Mouse (Mus musculus) lung, embryonic 15.5 days (tissue): ENCODE measurements at regions not wholly inside any gene's neighbourhood (a gene's known extent, or its start where the extent isn't known, plus 50 kb on each side); places are given as distances from the start of the nearest gene placed in this dataset.

Experiments
- ATAC-seq: fragments of 200-750 bp; cut with Nextera tagmentation; 2 replicates; pipeline ENCODE4 v1.8.0; 2017; ENCODE audit warnings: moderate number of reproducible peaks, borderline replicate concordance; ENCODE audit not compliant: low FRiP score, low TSS enrichment; ENCODE audit errors: extremely low read depth
- H3K27ac ChIP-seq: fragments of 300-500 bp; sonication (generic); 2 replicates; pipeline ENCODE4 v1.5.1; 2015; ENCODE audit warnings: moderate library complexity, mild to moderate bottlenecking, inconsistent platforms
- H3K27me3 ChIP-seq: fragments of 300-500 bp; sonication (generic); 2 replicates; pipeline ENCODE4 v1.6.1; 2015; ENCODE audit warnings: inconsistent platforms
- H3K36me3 ChIP-seq: fragments of 300-500 bp; sonication (generic); 2 replicates; pipeline ENCODE4 v1.6.1; 2015; ENCODE audit warnings: inconsistent platforms
- H3K4me1 ChIP-seq: fragments of 300-500 bp; sonication (generic); 2 replicates; pipeline ENCODE4 v1.6.1; 2015; ENCODE audit warnings: inconsistent platforms
- H3K4me2 ChIP-seq: fragments of 300-500 bp; sonication (generic); 2 replicates; pipeline ENCODE4 v1.6.1; 2015; ENCODE audit warnings: inconsistent platforms, mild to moderate bottlenecking, moderate library complexity
- H3K4me3 ChIP-seq: fragments of 300-500 bp; sonication (generic); 2 replicates; pipeline ENCODE4 v1.5.1; 2015; ENCODE audit warnings: mild to moderate bottlenecking, inconsistent platforms
- H3K9ac ChIP-seq: fragments of 300-500 bp; sonication (generic); 2 replicates; pipeline ENCODE4 v1.6.1; 2015; ENCODE audit warnings: inconsistent platforms
- H3K9me3 ChIP-seq: fragments of 300-500 bp; sonication (generic); 2 replicates; pipeline ENCODE4 v1.6.1; 2016; ENCODE audit warnings: inconsistent platforms
- WGBS: fragments of 180-500 bp; shearing (Covaris S2); methylation state at CpG from one replicate; pipeline ENCODE4 v1.1.7; 2015; 5-methylcytosine and 5-hydroxymethylcytosine counted together

- no peaks in the 10 kb centered on the region for H3K9me3 ChIP-seq
- H3K4me2 ChIP-seq = no peak overlapping the region
- ATAC-seq = no peak
- H3K36me3 ChIP-seq = no peaks in the 10 kb centered on the region
- WGBS = 44% methylated on average over 6 of the region's 6 CpGs
- no peak overlapping the region for H3K4me3 ChIP-seq
- no peaks in the 10 kb centered on the region for H3K27me3 ChIP-seq
- H3K4me1 ChIP-seq = peaks cover 22% of the 10 kb centered on the region
- H3K27ac ChIP-seq = peak overlapping the region; percentile 58
- no peak overlapping the region for H3K9ac ChIP-seq
Observed at GRCm38 (mm10) chr13:37537330-37537729, 192.3 kb downstream of the Ly86 start.

GRCm38 (mm10) chr13:37537793-37538192 lies 192.8 kb downstream of the Ly86 start:
- peaks cover 20% of the 10 kb centered on the region for H3K4me1 ChIP-seq
- no peak overlapping the region for H3K4me3 ChIP-seq
- no peaks in the 10 kb centered on the region for H3K27me3 ChIP-seq
- no peak overlapping the region for H3K9ac ChIP-seq
- no peak for ATAC-seq
- H3K9me3 ChIP-seq = no peaks in the 10 kb centered on the region
- peak overlapping the region; percentile 62 for H3K27ac ChIP-seq
- no peaks in the 10 kb centered on the region for H3K36me3 ChIP-seq
- no peak overlapping the region for H3K4me2 ChIP-seq
- WGBS = 25% methylated on average over 6 of the region's 6 CpGs

- Histone ChIP-seq H3K4me2 (no peak overlapping the region), H3K27me3 (no peaks in the 10 kb centered on the region), H3K4me3 (no peak overlapping the region), H3K4me1 (peaks cover 20% of the 10 kb centered on the region), H3K27ac (peak overlapping the region; percentile 37; the same call in 1 of the 2 replicates), H3K9ac (no peak overlapping the region), H3K36me3 (no peaks in the 10 kb centered on the region), H3K9me3 (no peaks in the 10 kb centered on the region)
- 23% methylated on average over 4 of the region's 5 CpGs for WGBS
- no peak for ATAC-seq
Observed at GRCm38 (mm10) chr13:37540980-37541531, 196.0 kb downstream of the Ly86 start.

- WGBS = 11% methylated on average over 6 of the region's 6 CpGs
- ATAC-seq = peak; percentile 61
Observed at GRCm38 (mm10) chr13:37541674-37542073, 196.7 kb downstream of the Ly86 start.

GRCm38 (mm10) chr13:37542744-37543196 lies 197.8 kb downstream of the Ly86 start:
- H3K4me2 ChIP-seq = no peak overlapping the region
- no peak overlapping the region for H3K4me3 ChIP-seq
- H3K36me3 ChIP-seq = no peaks in the 10 kb centered on the region
- 87% methylated on average over 13 of the region's 13 CpGs for WGBS
- no peaks in the 10 kb centered on the region for H3K27me3 ChIP-seq
- H3K9ac ChIP-seq = no peak overlapping the region
- no peaks in the 10 kb centered on the region for H3K9me3 ChIP-seq
- H3K4me1 ChIP-seq = peaks cover 23% of the 10 kb centered on the region
- H3K27ac ChIP-seq = no peak overlapping the region
- ATAC-seq = no peak

More at GRCm38 (mm10) chr13:37541674-37542073, 196.7 kb downstream of the Ly86 start:
- no peak overlapping the region for H3K4me3 ChIP-seq
- H3K27ac ChIP-seq = no peak overlapping the region
- no peaks in the 10 kb centered on the region for H3K36me3 ChIP-seq
- H3K4me2 ChIP-seq = peak overlapping the region; percentile 32
- H3K27me3 ChIP-seq = no peaks in the 10 kb centered on the region
- no peak overlapping the region for H3K9ac ChIP-seq
- no peaks in the 10 kb centered on the region for H3K9me3 ChIP-seq
- peaks cover 24% of the 10 kb centered on the region for H3K4me1 ChIP-seq

GRCm38 (mm10) chr13:37543788-37544187 lies 198.8 kb downstream of the Ly86 start:
- WGBS = 88% methylated on average over 3 of the region's 3 CpGs
- ATAC-seq = no peak
- H3K27me3 ChIP-seq = no peaks in the 10 kb centered on the region

GRCm38 (mm10) chr13:37544696-37545095 lies 199.7 kb downstream of the Ly86 start:
- no peaks in the 10 kb centered on the region for H3K36me3 ChIP-seq
- H3K4me1 ChIP-seq = peaks cover 19% of the 10 kb centered on the region
- H3K27ac ChIP-seq = no peak overlapping the region
- no peak overlapping the region for H3K9ac ChIP-seq
- H3K9me3 ChIP-seq = no peaks in the 10 kb centered on the region
- no peak overlapping the region for H3K4me3 ChIP-seq
- H3K4me2 ChIP-seq = no peak overlapping the region
- no peak for ATAC-seq
- WGBS = 84% methylated on average over 2 of the region's 2 CpGs
- no peaks in the 10 kb centered on the region for H3K27me3 ChIP-seq

More at GRCm38 (mm10) chr13:37543788-37544187, 198.8 kb downstream of the Ly86 start:
- H3K4me3 ChIP-seq = no peak overlapping the region
- no peaks in the 10 kb centered on the region for H3K36me3 ChIP-seq
- no peak overlapping the region for H3K4me2 ChIP-seq
- H3K9ac ChIP-seq = no peak overlapping the region
- no peak overlapping the region for H3K27ac ChIP-seq
- H3K9me3 ChIP-seq = no peaks in the 10 kb centered on the region
- H3K4me1 ChIP-seq = peaks cover 19% of the 10 kb centered on the region

GRCm38 (mm10) chr13:37546556-37546955 lies 201.5 kb downstream of the Ly86 start:
- no peak for ATAC-seq
- peak overlapping the region; percentile 42; the same call in 1 of the 2 replicates for H3K27ac ChIP-seq
- 76% methylated on average over 3 of the region's 3 CpGs for WGBS

GRCm38 (mm10) chr13:37550584-37550983 lies 205.6 kb downstream of the Ly86 start:
- ATAC-seq = no peak
- H3K27me3 ChIP-seq = no peaks in the 10 kb centered on the region
- H3K9me3 ChIP-seq = no peaks in the 10 kb centered on the region
- no peak overlapping the region for H3K4me3 ChIP-seq
- H3K27ac ChIP-seq = no peak overlapping the region
- no peak overlapping the region for H3K9ac ChIP-seq
- H3K36me3 ChIP-seq = no peaks in the 10 kb centered on the region
- H3K4me1 ChIP-seq = 0 out of 2 replicates have a peak, but pooled peaks cover 7% of the 10 kb centered on the region
- no peak overlapping the region for H3K4me2 ChIP-seq
- WGBS = 80% methylated on average over 4 of the region's 4 CpGs

More at GRCm38 (mm10) chr13:37546556-37546955, 201.5 kb downstream of the Ly86 start:
- Histone ChIP-seq H3K4me3 (no peak overlapping the region), H3K4me2 (no peak overlapping the region), H3K4me1 (peaks cover 14% of the 10 kb centered on the region), H3K9me3 (no peaks in the 10 kb centered on the region), H3K27me3 (no peaks in the 10 kb centered on the region), H3K36me3 (no peaks in the 10 kb centered on the region), H3K9ac (no peak overlapping the region)

- Histone ChIP-seq H3K36me3 (no peaks in the 10 kb centered on the region), H3K4me2 (no peak overlapping the region), H3K27me3 (no peaks in the 10 kb centered on the region), H3K4me1 (peaks cover 5% of the 10 kb centered on the region; the same call in 1 of the 2 replicates), H3K9ac (no peak overlapping the region), H3K4me3 (no peak overlapping the region), H3K9me3 (no peaks in the 10 kb centered on the region), H3K27ac (no peak overlapping the region)
- no peak for ATAC-seq
- 58% methylated on average over 5 of the region's 5 CpGs for WGBS
Observed at GRCm38 (mm10) chr13:37553392-37553791, 208.4 kb downstream of the Ly86 start.

- H3K4me2 ChIP-seq = no peak overlapping the region
- peaks cover 32% of the 10 kb centered on the region for H3K4me1 ChIP-seq
- no peaks in the 10 kb centered on the region for H3K9me3 ChIP-seq
- no peak overlapping the region for H3K27ac ChIP-seq
- H3K27me3 ChIP-seq = no peaks in the 10 kb centered on the region
- no peak overlapping the region for H3K4me3 ChIP-seq
- H3K9ac ChIP-seq = no peak overlapping the region
- H3K36me3 ChIP-seq = no peaks in the 10 kb centered on the region
- no peak for ATAC-seq
- WGBS = 53% methylated on average over 8 of the region's 8 CpGs
Observed at GRCm38 (mm10) chr13:37557183-37557582, 212.2 kb downstream of the Ly86 start.

GRCm38 (mm10) chr13:37557766-37558165 lies 212.8 kb downstream of the Ly86 start:
- no peak overlapping the region for H3K4me2 ChIP-seq
- peaks cover 37% of the 10 kb centered on the region for H3K4me1 ChIP-seq
- no peak for ATAC-seq
- 60% methylated on average over 5 of the region's 5 CpGs for WGBS
- no peak overlapping the region for H3K27ac ChIP-seq
- no peaks in the 10 kb centered on the region for H3K36me3 ChIP-seq
- H3K9ac ChIP-seq = no peak overlapping the region
- H3K4me3 ChIP-seq = no peak overlapping the region
- H3K27me3 ChIP-seq = no peaks in the 10 kb centered on the region
- no peaks in the 10 kb centered on the region for H3K9me3 ChIP-seq
